Mouse (Mus musculus) small intestine, adult 2 months (tissue): ENCODE results near the gene Dph1. TPM values are rescaled to one million over a fixed set of nuclear protein-coding genes. Genes with fewer than 3 reads are reported as not detected.

ENCODE experiments used
- H3K27ac ChIP-seq: fragments of 200-500 bp; 2 replicates; pipeline ENCODE4 v1.5.1; 2012; ENCODE audit warnings: low read depth, low read length, control low read depth, inconsistent platforms; ENCODE audit not compliant: insufficient read depth
- H3K27me3 ChIP-seq: fragments of 200-500 bp; 2 replicates; pipeline ENCODE4 v1.6.1; 2012; ENCODE audit warnings: mild to moderate bottlenecking, moderate library complexity, low read length, inconsistent platforms; ENCODE audit not compliant: control insufficient read depth, insufficient read depth
- H3K36me3 ChIP-seq: fragments of 200-500 bp; 2 replicates; pipeline ENCODE4 v1.6.1; 2012; ENCODE audit warnings: mild to moderate bottlenecking, low read length, control low read depth, inconsistent platforms; ENCODE audit not compliant: control insufficient read depth, insufficient read depth
- H3K4me1 ChIP-seq: fragments of 200-500 bp; 2 replicates; pipeline ENCODE4 v1.6.1; 2012; ENCODE audit warnings: low read length, inconsistent platforms, mixed read lengths; ENCODE audit not compliant: control insufficient read depth, insufficient read depth, insufficient read length
- H3K4me3 ChIP-seq: fragments of 200-500 bp; 2 replicates; pipeline ENCODE4 v1.5.1; 2012; ENCODE audit warnings: low read depth, mild to moderate bottlenecking, control low read depth, inconsistent platforms, low read length, moderate library complexity
- CTCF ChIP-seq: fragments of 200-500 bp; IDR thresholded peaks from 2 replicates; pipeline ENCODE4 v1.5.1; 2012; ENCODE audit warnings: low read depth, mild to moderate bottlenecking, control low read depth, inconsistent platforms, low read length, moderate library complexity, mixed read lengths; ENCODE audit not compliant: insufficient replicate concordance, insufficient read length; ENCODE audit errors: extremely low read depth
- POLR2A ChIP-seq: fragments of 200-500 bp; IDR thresholded peaks from 2 replicates; pipeline ENCODE4 v1.6.1; 2012; ENCODE audit warnings: low read depth, mild to moderate bottlenecking, control low read depth, inconsistent platforms, low read length, moderate library complexity
- WGBS: fragments of 180-500 bp; shearing (Covaris S2); methylation state at CpG from one replicate; pipeline ENCODE4 v1.1.7; 2018; 5-methylcytosine and 5-hydroxymethylcytosine counted together
- polyA plus RNA-seq: library from polyadenylated mRNA; depleted of rRNA; stranded (reverse); fragments of >200 nt; gene quantifications from 2 replicates; pipeline ENCODE4 v1.2.3, GENCODE M21; 2012

Dph1 gene
- polyA plus RNA-seq, 1 experiment: 13.7 TPM

- under 1% methylated on average over 71 of the region's 71 CpGs for WGBS
- Histone ChIP-seq H3K27me3 (peaks cover 33% of the 10 kb centered on the region), H3K36me3 (no peaks in the 10 kb centered on the region), H3K4me3 (peak overlapping the region; percentile 86), H3K27ac (no peak overlapping the region), H3K4me1 (peaks cover 26% of the 10 kb centered on the region)
- TF ChIP-seq CTCF (no peak), POLR2A (no peak)
These were observed 17.8 kb downstream of the Dph1 start for GRCm38 (mm10) chr11:75173095-75173798.

DNA sequence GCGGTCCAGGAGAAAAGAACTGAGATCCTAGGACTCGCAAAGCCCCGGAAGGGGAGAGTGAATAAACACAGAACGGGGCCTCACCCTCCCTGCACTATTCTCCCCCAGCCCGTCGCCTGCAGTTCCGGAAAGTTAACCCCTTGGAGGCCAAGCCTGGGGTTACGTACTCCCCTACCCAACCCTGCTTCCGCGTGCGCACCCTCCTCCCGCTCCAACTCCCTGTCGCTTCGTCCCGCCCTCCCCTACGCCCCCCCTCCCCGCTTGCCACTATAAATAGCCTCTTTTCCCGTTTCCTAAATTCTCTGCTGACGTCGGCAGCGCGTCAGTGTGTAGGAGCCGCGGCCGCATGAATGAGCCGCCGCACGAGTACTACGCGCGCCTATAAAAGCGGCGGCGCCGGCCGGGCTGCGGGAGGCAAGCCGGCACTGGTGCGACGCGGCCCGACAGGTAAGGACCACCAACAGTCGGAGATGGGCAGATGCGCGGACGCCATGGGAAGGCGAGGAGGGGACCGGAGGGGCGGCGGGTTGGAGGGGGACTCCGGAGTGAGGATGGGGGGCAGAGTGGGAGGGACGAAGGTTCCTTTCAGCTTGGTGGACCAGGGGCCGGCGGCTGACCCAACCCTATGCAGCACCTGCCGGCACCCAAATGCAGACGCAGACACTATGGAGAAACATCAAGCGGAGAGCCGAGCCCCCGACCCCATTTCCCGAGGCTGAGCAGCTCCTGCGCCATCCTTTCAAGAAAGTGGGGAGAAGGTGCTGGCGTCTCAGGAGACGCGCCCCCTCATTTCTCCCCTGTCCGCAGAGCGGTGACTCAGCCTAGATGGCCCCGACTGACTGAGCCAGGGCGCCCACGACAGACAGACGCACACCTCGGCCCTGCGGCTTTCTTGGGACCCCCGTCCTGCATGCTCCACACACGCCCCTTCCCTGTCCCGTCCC is 18.6 kb downstream of the Dph1 start:
- Histone ChIP-seq H3K4me1 (peaks cover 21% of the 10 kb centered on the region), H3K27me3 (peaks cover 42% of the 10 kb centered on the region), H3K27ac (no peak overlapping the region), H3K4me3 (peak overlapping the region; percentile 86), H3K36me3 (no peaks in the 10 kb centered on the region)
- 1% methylated on average over 75 of the region's 75 CpGs for WGBS
- TF ChIP-seq POLR2A (no peak), CTCF (no peak)

DNA sequence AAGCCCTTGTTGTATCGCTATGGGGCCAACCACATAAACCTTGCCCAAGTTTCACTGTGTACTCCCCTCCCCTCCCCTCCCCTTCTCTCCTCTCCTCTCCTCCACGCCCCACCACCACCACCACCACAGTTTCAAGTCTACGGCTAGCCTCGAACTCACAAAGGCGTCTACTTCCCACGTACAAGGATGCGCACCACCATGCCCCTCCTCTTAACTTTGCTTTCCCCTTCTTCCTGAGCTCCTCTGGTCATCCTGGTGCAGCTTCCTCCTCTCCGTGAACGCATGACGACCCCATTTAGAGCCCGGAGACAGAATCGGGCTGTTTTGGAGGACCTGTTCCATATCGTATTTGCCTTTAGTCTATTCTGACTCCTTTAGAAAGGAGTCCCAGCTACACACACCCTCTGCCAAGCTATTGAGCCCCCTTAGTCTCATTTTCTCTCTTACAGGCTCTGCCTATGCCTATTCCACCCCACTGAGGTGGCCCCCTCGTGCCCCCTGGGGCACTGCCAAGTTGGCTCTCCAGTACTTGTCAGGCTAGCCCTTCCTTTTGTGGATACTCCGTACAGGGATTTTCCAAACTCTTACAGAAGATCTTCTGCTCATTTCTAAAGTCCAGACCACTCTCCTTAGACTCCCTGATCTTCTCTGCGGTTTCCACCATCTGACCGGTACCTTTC is 19.7 kb downstream of the Dph1 start:
- Histone ChIP-seq H3K27ac (no peak overlapping the region), H3K36me3 (peaks cover 7% of the 10 kb centered on the region; the same call in 1 of the 2 replicates), H3K4me1 (peaks cover 31% of the 10 kb centered on the region), H3K4me3 (no peak overlapping the region; the same call in 1 of the 2 replicates), H3K27me3 (peaks cover 53% of the 10 kb centered on the region)
- 18% methylated on average over 17 of the region's 17 CpGs for WGBS
- TF ChIP-seq POLR2A: no peak
- TF ChIP-seq CTCF: no peak

GRCm38 (mm10) chr11:75170136-75170751 is 20.8 kb downstream of the Dph1 start:
- WGBS: under 1% methylated on average over 38 of the region's 38 CpGs
- H3K4me3 ChIP-seq: peak overlapping the region; percentile 57
- TF ChIP-seq POLR2A (no peak), CTCF (peak; percentile 73)
- H3K36me3 ChIP-seq: peaks cover 7% of the 10 kb centered on the region; the same call in 1 of the 2 replicates
- peaks cover 40% of the 10 kb centered on the region for H3K4me1 ChIP-seq
- H3K27me3 ChIP-seq: peaks cover 57% of the 10 kb centered on the region
- no peak overlapping the region for H3K27ac ChIP-seq

DNA sequence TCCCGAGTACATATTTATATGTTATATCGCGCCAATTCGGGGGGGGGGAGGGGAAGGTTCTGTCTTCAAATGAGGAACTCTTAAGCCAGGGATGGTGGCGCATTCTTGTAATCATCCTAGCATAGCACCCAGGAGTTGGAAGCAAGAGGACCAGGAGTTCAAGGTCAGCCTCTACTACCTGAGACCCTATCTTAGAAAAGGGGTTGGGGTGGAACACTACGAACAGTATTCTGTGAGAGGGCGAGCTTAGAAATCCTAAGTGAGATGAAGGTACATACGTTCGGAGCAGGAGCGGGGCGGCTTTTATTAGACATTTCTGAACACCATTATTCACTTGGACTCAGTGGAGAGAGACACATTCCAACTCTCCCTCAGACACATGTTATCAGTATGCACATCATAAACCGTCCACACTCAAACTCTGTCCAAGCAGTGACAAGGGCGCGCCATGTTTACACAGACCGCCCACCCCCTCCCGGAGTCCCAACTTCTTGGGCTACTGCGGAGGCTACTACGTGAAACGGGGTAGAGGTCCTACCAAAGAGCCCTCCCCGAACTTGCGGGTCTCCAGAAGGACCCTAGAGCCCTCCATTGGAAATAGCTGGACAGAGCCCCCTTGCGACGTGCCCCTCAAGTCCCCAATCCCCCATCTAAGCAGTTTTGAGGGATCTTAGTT is 21.5 kb downstream of the Dph1 start, which contains the start of gene Hic1:
Gene Hic1 (minus strand): TSS at position 115 of the 676 bp plus-strand sequence.
- H3K27me3 ChIP-seq: peaks cover 57% of the 10 kb centered on the region
- H3K27ac ChIP-seq: peak within 1 kb of the TSS; percentile 75
- WGBS: 5% methylated on average over 23 of the region's 23 CpGs
- H3K4me1 ChIP-seq: peaks cover 44% of the 10 kb centered on the region
- no peak for TF ChIP-seq CTCF
- TF ChIP-seq POLR2A: no peak
- peak within 1 kb of the TSS; percentile 77 for H3K4me3 ChIP-seq
- peaks cover 10% of the 10 kb centered on the region; the same call in 1 of the 2 replicates for H3K36me3 ChIP-seq
